ENCODE assay signal across 8 mouse cellular contexts in genomic region chr6:91212571-91212970, GRCm38 (mm10). TPM values are rescaled to one million over a fixed set of nuclear protein-coding genes. Genes with fewer than 3 reads are reported as not detected.
A peak's percentile ranks its signal among the peaks of the same experiment; 100 is the strongest.
DNase-seq lines count a peak whose midpoint lies in the region; ATAC-seq and TF ChIP-seq lines count a peak whose summit lies in the region.

No protein-coding gene starts in this region.

- intact Hi-C loops in left cerebral cortex, adult 2 months (cut with DNase I) = no loop called here

- 0 out of 2 replicates have a peak, but pooled peaks cover 1% of the 10 kb centered on the region for H3K4me1 ChIP-seq in cortical plate, adult 2 months (ENCODE audit: control insufficient read depth, insufficient read depth, low read length)
- H3K4me1 ChIP-seq in intestine, embryonic 14.5 days (replicated peaks; ENCODE audit: control insufficient read depth, insufficient read depth, low read length) = 0 out of 2 replicates have a peak, but pooled peaks cover 3% of the 10 kb centered on the region
- H3K4me1 ChIP-seq in liver, postnatal 0 days (ENCODE audit: insufficient read depth) = peaks cover 3% of the 10 kb centered on the region; the same call in 1 of the 2 replicates
- peaks cover 19% of the 10 kb centered on the region for H3K4me1 ChIP-seq in olfactory bulb, adult 2 months (ENCODE audit: control insufficient read depth, insufficient read depth, low read length)

- no peaks in the 10 kb centered on the region for H3K9me3 ChIP-seq in intestine, embryonic 14.5 days (ENCODE audit: control insufficient read depth, low read length)
- H3K9me3 ChIP-seq in liver, postnatal 0 days (ENCODE audit: low read length) = no peaks in the 10 kb centered on the region

- peak overlapping the region; percentile 18 for H3K4me3 ChIP-seq in left cerebral cortex, adult 2 months
- H3K4me3 ChIP-seq in cortical plate, adult 2 months (ENCODE audit: insufficient read depth, low read length) = peak overlapping the region; percentile 25
- peak overlapping the region; percentile 37 for H3K4me3 ChIP-seq in intestine, embryonic 14.5 days (ENCODE audit: low read depth, low read length)
- H3K4me3 ChIP-seq in liver, postnatal 0 days (ENCODE audit: low read depth, low read length) = peak overlapping the region; percentile 10; the same call in 1 of the 2 replicates
- peak overlapping the region; percentile 33 for H3K4me3 ChIP-seq in olfactory bulb, adult 2 months (ENCODE audit: insufficient read depth, low read depth, low read length)

- H3K27ac ChIP-seq in left cerebral cortex, adult 2 months = no peak overlapping the region
- H3K27ac ChIP-seq in cortical plate, adult 2 months (ENCODE audit: insufficient read depth, low read length) = no peak overlapping the region
- H3K27ac ChIP-seq in intestine, embryonic 14.5 days (ENCODE audit: low read depth) = no peak overlapping the region
- no peak overlapping the region for H3K27ac ChIP-seq in liver, postnatal 0 days (ENCODE audit: low read depth)
- no peak overlapping the region for H3K27ac ChIP-seq in olfactory bulb, adult 2 months (ENCODE audit: insufficient read depth, low read depth, low read length)

- H3K27me3 ChIP-seq in intestine, embryonic 14.5 days (replicated peaks; ENCODE audit: control insufficient read depth, insufficient read depth, low read length) = peaks cover 6% of the 10 kb centered on the region; the same call in 1 of the 2 replicates
- H3K27me3 ChIP-seq in liver, postnatal 0 days (ENCODE audit: insufficient read depth, low read length) = peaks cover 26% of the 10 kb centered on the region; the same call in 1 of the 2 replicates

- DNase-seq in left cerebral cortex, adult 2 months (ENCODE audit: extremely low spot score in 1 of 2, low spot score in 2 of 2) = peak; percentile 38 to 46
- DNase-seq in left cerebral cortex, adult 8-10 months (ENCODE audit: low spot score in 2 of 2) = no peak
- peak; percentile 71 to 83 for DNase-seq in gastrocnemius, postnatal 4 days (ENCODE audit: low spot score in 2 of 2)
- peak; percentile 72 for DNase-seq in intestine, embryonic 14.5 days (ENCODE audit: low spot score)
- peak; percentile 62 for DNase-seq in liver, postnatal 0 days

- TF ChIP-seq EP300 in liver, postnatal 0 days (IDR thresholded peaks at IDR 0.05; ENCODE audit: low read depth) = no peak

- peak overlapping the region; percentile 37; the same call in 1 of the 2 replicates for H3K9ac ChIP-seq in intestine, embryonic 14.5 days (ENCODE audit: low read length)
- H3K9ac ChIP-seq in liver, postnatal 0 days (replicated peaks) = no peak overlapping the region

- no peak for TF ChIP-seq POLR2A in cortical plate, adult 2 months (IDR thresholded peaks at IDR 0.05; ENCODE audit: extremely low read depth, insufficient read depth, low read length)
- no peak for TF ChIP-seq POLR2A in olfactory bulb, adult 2 months (IDR thresholded peaks at IDR 0.05; ENCODE audit: insufficient read depth, low read depth, low read length)

- peak; percentile 79 for ATAC-seq in intestine, embryonic 14.5 days (replicated peaks; ENCODE audit: low FRiP score, low TSS enrichment, low read depth)
- peak; percentile 60 for ATAC-seq in liver, postnatal 0 days
- ATAC-seq in cerebellum, adult (ENCODE audit: insufficient number of reproducible peaks, low FRiP score, low TSS enrichment) = no peak

- no peak for TF ChIP-seq CTCF in left cerebral cortex, adult 2 months (IDR thresholded peaks at IDR 0.05)
- TF ChIP-seq CTCF in cortical plate, adult 2 months (IDR thresholded peaks at IDR 0.05; ENCODE audit: extremely low read depth, insufficient read depth, low read length) = no peak
- TF ChIP-seq CTCF in liver, postnatal 0 days (IDR thresholded peaks at IDR 0.05; ENCODE audit: low read depth) = no peak
- no peak for TF ChIP-seq CTCF in olfactory bulb, adult 2 months (IDR thresholded peaks at IDR 0.05; ENCODE audit: insufficient read depth, low read depth, low read length)

- peak overlapping the region; percentile 57 for H3K4me2 ChIP-seq in intestine, embryonic 14.5 days (ENCODE audit: low read length)
- peak overlapping the region; percentile 33; the same call in 1 of the 2 replicates for H3K4me2 ChIP-seq in liver, postnatal 0 days (ENCODE audit: low read depth, low read length)

- WGBS in intestine, embryonic 14.5 days = 2% methylated on average over 26 of the region's 29 CpGs
- 5% methylated on average over 21 of the region's 29 CpGs for WGBS in liver, postnatal 0 days (ENCODE audit: insufficient replicate concordance)
- WGBS in olfactory bulb, adult 2 months = 5% methylated on average over 29 of the region's 29 CpGs

- no peaks in the 10 kb centered on the region for H3K36me3 ChIP-seq in intestine, embryonic 14.5 days (ENCODE audit: control insufficient read depth, insufficient read depth, low read length)
- no peaks in the 10 kb centered on the region for H3K36me3 ChIP-seq in liver, postnatal 0 days (replicated peaks; ENCODE audit: insufficient read depth, low read length)

RNA-seq across cellular contexts. Expression of gene Fbln2, which starts 0.3 kb away (rescaled TPM):
- total RNA-seq in left cerebral cortex, adult 2 months (2021) = 1 to 10 TPM; 5.7 to 8.0 TPM
- 1 to 10 TPM; 6.8 to 8.3 (median 7.3) TPM for total RNA-seq in left cerebral cortex, adult 8-10 months (2022)
- polyA plus RNA-seq in cortical plate, adult 2 months (2012; rRNA removed) = 12.8 and 15.0 TPM in 2 replicates
- 100 to 1,000 TPM; 115 to 127 TPM for total RNA-seq in gastrocnemius, postnatal 4 days (2021)
- 49.0 and 54.6 TPM in 2 replicates for polyA plus RNA-seq in intestine, embryonic 14.5 days (2014; fragmentation: Nextera tagmentation; extraction: Ambion mirVana)
- polyA plus RNA-seq in liver, postnatal 0 days (2015; fragmentation: Nextera tagmentation; extraction: Ambion mirVana) = 3.8 and 4.0 TPM in 2 replicates
- not detected in 2 replicates for polyA plus RNA-seq in olfactory bulb, adult 2 months (2012; ENCODE audit: insufficient read depth, insufficient read length, low replicate concordance, missing spikeins)

RNA-seq across cellular contexts. Expression of gene Hdac11, which starts 56.1 kb away (rescaled TPM):
- 100 to 1,000 TPM; 174 to 176 TPM for total RNA-seq in left cerebral cortex, adult 2 months (2021)
- total RNA-seq in left cerebral cortex, adult 8-10 months (2022) = 100 to 1,000 TPM; 185 to 200 (median 195) TPM
- 179 and 185 TPM in 2 replicates for polyA plus RNA-seq in cortical plate, adult 2 months (2012; rRNA removed)
- 10 to 100 TPM; 25.0 to 25.1 TPM for total RNA-seq in gastrocnemius, postnatal 4 days (2021)
- 9.6 and 9.7 TPM in 2 replicates for polyA plus RNA-seq in intestine, embryonic 14.5 days (2014; fragmentation: Nextera tagmentation; extraction: Ambion mirVana)
- polyA plus RNA-seq in liver, postnatal 0 days (2015; fragmentation: Nextera tagmentation; extraction: Ambion mirVana) = 3.4 and 4.6 TPM in 2 replicates
- not detected in 2 replicates for polyA plus RNA-seq in olfactory bulb, adult 2 months (2012; ENCODE audit: insufficient read depth, insufficient read length, low replicate concordance, missing spikeins)

Comparison
In these comparisons a context has a peak if more than half of its experiments do, and no peak if none do; other contexts are left out.
1. DNase-seq: peak in left cerebral cortex, adult 2 months (2 of 2), gastrocnemius, postnatal 4 days (2 of 2), intestine, embryonic 14.5 days (single experiment) and liver, postnatal 0 days (single experiment); none in left cerebral cortex, adult 8-10 months (0 of 2).
2. Peak in every context shown above with its lines, with median percentiles within 50 percentile points of each other: H3K4me3 ChIP-seq.